Mouse (Mus musculus) kidney, postnatal 36 days (tissue): ENCODE measurements at regions not wholly inside any gene's neighbourhood (a gene's known extent, or its start where the extent isn't known, plus 50 kb on each side); places are given as distances from the start of the nearest gene placed in this dataset.

Experiments
- DNase-seq, 2 experiments: peaks; one replicate each; pipeline ENCODE4 v3.0.0; 2021 to 2022; ENCODE audit warnings: mixed read lengths in 2 of 2

DNA sequence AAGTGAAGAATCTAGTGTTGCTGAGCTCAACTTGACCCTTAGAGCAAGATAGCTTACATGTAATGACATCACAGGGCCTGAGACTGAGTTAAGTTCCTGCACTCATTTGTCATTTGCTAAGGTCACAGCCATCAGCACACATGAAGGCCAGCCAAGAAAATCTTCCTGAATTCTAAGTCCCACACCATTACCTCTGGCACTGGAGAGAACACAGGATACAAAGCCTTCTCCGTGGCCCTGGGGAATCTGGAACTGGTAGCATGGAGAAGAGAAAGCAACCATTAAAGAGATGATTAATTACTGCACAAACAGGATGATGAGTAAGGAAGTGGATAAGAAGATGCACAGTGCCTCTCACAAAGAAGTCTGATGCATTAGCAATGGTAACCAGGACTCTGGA, 232.0 kb downstream of the Wdr72 start:
- DNase-seq, result no peak

GRCm38 (mm10) chr9:74345027-74345426, 234.9 kb downstream of the Wdr72 start:
- DNase-seq, result no peak

DNA sequence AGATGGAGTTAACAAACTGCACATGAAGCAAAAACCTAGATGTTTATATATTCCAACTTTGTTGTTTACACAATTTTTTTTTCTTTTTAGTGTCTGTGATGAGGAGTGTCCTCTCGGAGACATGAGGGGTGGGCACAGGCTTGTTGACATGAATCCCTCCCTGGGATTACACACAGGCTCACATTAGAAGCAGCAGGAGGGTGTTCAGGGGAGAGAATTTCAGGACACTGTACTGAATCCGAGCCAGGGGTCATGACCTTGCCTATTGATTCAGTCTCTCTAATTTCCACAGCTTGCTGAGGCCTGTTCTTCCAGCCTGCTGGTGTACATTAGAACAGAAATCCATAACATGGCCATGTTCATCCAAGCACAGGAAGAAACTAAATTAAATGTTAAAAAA, 238.6 kb downstream of the Wdr72 start:
- peak in 1 of 2 experiments; percentile 2 for DNase-seq

DNA sequence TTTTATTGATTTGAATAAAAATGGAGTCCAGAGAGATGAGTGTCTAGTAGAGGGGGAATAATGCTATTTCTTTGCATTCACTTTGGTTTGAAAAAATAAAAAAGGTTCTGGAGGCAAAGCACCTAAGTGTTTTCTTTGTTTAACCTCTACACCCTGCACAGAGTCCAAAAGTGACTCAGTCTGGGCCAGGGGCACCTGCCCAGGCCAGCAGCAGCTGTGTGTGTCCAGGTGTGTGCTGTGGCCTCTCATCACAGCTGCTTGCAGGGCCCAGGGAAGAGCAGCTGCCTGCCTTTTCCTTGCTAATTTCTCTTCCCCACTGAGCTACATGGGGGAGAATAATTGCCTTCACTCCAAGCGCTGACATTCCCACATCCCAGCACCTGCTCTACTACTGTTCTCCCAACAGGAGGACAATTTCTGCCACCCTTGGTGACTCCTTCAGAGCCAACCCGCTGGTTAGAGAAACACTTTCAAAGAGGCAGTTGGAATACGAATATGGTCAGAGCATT, 255.8 kb downstream of the Wdr72 start:
- DNase-seq, result no peak

- DNase-seq, result no peak
Observed at GRCm38 (mm10) chr9:74376191-74376590, 266.0 kb downstream of the Wdr72 start.

DNA sequence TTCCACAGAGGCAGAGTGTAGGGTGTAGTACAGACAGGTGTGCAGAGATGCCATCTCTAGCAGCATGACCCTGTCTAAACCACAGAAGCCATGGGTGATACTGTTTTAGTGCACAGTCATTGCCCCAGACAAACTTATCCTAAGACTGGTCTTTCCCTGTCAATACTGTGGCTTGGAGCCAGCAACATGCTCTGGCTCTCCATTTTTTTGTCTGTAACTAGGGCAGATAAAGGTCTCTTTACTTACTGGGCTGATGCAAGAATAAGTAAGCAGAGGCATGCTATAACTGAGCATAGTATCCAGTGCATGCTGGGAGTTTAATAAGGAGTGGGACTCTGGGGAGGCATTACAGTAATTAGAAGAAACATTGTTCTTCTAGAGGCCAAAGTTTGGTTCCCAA, 267.0 kb downstream of the Wdr72 start:
- DNase-seq, result no peak

DNA sequence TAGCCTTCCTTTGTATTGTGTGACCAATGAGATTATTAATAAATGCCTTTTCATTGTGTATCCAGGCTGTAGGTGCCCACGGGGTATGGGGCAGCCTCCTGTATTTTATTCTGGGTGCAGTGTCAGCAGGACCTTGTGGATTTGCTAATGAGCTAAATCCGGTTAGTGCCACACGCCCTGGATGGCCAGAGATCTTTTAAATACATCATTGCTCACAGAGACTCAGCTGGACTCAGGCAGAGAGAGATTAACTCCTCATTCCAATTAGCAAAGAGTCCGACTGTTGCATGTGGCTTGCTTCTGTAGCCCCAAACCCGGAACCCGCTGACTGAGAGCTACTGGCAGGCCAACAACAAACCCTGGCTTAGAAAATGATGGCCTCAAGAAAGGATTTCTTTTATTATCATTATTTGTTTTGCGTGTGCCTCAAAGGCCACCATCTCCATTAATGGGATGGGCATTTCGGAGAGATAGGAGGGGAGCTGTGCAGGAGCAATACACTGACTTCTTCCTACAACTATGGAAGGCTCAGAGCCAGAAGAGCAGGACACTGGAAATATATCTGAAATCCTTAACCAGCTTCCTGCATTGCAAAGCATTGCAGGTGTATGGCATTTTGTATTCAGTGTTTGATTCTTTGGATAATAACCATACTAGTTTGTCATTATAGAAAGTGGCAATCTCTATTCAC, 274.2 kb downstream of the Wdr72 start:
- no peak for DNase-seq

- no peak for DNase-seq
Observed at GRCm38 (mm10) chr9:74425594-74425993, 315.4 kb downstream of the Wdr72 start.

DNA sequence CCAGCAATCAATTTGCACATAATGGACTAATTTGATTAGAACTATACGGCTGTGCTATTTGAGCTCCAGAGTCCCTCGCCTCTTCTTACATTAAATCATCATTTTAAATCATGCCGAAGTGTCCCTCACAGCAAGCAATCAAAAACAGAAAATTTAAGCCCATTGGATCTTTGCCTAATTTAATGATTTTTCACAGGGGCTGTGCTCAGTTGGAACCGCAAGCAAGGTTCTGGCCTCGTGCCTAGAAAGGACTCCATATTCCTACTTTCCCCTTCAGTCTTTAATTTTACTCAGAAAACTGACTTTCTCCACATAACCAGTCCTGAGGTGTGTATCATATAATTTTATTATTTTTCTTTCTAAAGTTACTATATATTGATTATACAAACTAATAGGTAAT, 339.8 kb downstream of the Wdr72 start:
- no peak for DNase-seq

GRCm38 (mm10) chr9:74461084-74461483, 350.9 kb downstream of the Wdr72 start:
- DNase-seq, result no peak

DNA sequence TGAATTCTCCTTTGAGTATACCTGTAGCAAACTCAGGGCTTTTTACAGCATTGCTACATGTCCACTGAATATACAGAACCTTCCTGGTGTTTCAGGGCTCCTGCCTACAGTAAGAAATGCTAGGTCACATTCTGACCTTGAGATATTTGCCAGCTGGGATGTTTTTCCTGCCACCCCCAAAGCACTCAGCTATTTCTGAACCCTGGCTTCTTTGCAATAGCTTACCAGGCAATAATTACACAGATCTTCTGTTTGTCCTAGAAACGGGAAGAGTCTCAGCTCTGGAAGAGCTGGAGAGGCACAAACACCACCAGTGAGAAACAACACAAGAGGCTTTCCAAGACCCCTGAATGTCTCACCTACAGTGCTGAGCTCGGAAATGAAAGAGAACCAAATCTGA, 366.7 kb downstream of the Wdr72 start:
- DNase-seq, result no peak

GRCm38 (mm10) chr9:74479273-74479672, 369.1 kb downstream of the Wdr72 start:
- DNase-seq, result no peak

- no peak for DNase-seq
Observed at GRCm38 (mm10) chr9:74513887-74514286, 347.8 kb upstream of the Onecut1 start.

- no peak for DNase-seq
Observed at GRCm38 (mm10) chr9:74528550-74528949, 333.2 kb upstream of the Onecut1 start.

- DNase-seq, result peak; percentile 6 to 71
Observed at GRCm38 (mm10) chr9:74530317-74530716, 331.4 kb upstream of the Onecut1 start.

- DNase-seq, result no peak
Observed at GRCm38 (mm10) chr9:74530748-74531147, 331.0 kb upstream of the Onecut1 start.

GRCm38 (mm10) chr9:74531986-74532385, 329.7 kb upstream of the Onecut1 start:
- no peak for DNase-seq

DNA sequence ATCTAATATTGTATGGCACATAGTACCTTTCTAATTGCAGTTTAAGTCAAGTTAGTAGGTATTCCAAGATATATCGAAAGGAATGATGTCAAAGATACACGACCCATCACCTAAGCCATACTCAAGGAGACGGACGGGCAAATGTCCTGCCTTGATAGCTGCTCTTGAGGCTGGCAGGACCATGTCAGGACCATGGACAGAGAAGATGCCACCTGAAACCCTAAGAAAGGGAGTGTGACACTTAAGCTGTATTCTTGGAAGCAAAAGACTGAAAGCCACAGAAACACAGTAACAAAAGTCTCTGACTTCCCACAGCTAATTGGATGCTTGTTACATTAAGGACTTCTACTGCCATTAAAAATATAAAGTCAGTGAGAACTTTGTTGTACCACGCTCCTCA, 326.7 kb upstream of the Onecut1 start:
- DNase-seq, result peak in 1 of 2 experiments; percentile 42

DNA sequence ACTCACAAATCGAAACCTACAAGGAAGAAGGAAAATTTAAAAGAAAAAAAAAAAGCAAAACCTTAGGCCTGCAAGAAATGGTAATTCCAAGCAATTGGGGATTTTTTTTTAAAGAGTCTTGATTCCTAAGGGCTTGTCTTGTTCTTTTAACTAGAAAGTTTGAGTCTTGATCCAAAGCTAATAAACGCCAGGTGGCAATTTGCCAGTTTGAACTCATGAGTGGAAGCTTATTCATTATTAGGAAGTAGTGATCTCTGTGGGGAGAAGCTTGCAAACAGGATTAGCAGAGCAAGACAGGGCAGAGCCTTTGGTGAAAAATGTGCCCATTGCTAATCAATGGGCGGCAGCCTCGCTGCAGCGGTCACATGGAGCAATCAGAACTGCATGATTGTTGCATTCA, 305.6 kb upstream of the Onecut1 start:
- no peak for DNase-seq

GRCm38 (mm10) chr9:74592757-74593156, 269.0 kb upstream of the Onecut1 start:
- no peak for DNase-seq

DNA sequence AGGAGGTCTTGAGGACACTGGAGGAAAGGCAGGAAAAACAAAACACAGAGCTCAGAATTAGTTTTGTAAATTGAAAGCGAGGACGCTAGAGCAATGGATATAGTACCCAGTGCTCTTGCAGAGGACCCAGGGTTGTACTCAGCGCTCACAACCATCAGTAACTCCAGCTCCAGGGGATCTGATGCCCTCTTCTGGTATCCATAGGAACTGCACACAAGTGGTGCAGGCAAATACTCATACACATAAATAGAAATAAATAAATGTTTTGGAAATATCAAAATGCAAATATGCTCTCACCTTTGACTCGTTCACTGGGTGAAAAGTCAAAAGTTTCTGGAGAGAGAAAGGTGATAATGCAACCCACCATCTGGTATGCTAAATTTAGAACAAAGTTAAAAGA, 267.8 kb upstream of the Onecut1 start:
- no peak for DNase-seq

- DNase-seq, result no peak
Observed at GRCm38 (mm10) chr9:74604415-74604814, 257.3 kb upstream of the Onecut1 start.

- DNase-seq, result no peak
Observed at GRCm38 (mm10) chr9:74621957-74622356, 239.8 kb upstream of the Onecut1 start.

DNA sequence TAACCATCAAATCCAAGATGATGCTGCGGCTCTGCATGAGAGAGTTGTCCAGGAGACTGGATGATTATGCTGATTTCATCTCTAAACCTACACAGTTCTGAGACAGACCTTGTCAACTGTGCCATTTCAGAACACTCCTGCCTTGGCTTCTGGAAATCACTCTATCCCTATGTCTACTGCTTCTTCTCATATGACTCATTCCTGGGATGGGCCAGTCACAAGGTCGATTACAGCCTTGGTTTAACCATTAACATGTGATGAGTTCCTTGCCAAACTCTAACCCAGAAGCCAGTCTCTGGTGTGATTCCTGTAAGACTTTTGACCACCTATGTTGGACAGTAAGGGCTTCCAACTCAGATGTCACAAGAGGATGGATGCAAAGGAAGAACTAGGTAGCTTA, 216.3 kb upstream of the Onecut1 start:
- peak in 1 of 2 experiments; percentile 1 for DNase-seq

- no peak for DNase-seq
Observed at GRCm38 (mm10) chr9:74650036-74650435, 211.7 kb upstream of the Onecut1 start.
